ENCODE assay signal across 16 mouse cellular contexts in genomic region chr13:42992306-42992705, GRCm38 (mm10).
DNase-seq lines count a peak whose midpoint lies in the region; ATAC-seq and TF ChIP-seq lines count a peak whose summit lies in the region.
"Had no signal": no experiment of that assay in that cellular context is flagged by ENCODE, and none has a peak within 500 bp of the region (broad histone marks: within the 10 kb centered on the region; RNA-seq: fewer than 3 reads in every experiment).

No protein-coding gene starts in this region.

- no peaks in the 10 kb centered on the region for H3K4me1 ChIP-seq in kidney, adult 2 months (ENCODE audit: control insufficient read depth, insufficient read depth, low read length)
- H3K4me1 ChIP-seq in stomach, postnatal 0 days (replicated peaks; ENCODE audit: control insufficient read depth, insufficient read depth) = no peaks in the 10 kb centered on the region
- H3K4me1 ChIP-seq: embryonic facial prominence, embryonic 12.5 days had no signal

- no peak for ATAC-seq in stomach, postnatal 0 days (ENCODE audit: low FRiP score, low TSS enrichment)
- ATAC-seq: Patski had no signal

- no peak overlapping the region for H3K9ac ChIP-seq in stomach, postnatal 0 days (ENCODE audit: low read length)
- H3K9ac ChIP-seq: embryonic facial prominence, embryonic 12.5 days; heart, embryonic 13.5 days had no signal

- no peak for TF ChIP-seq CTCF in kidney, adult 2 months (conservative IDR thresholded peaks at IDR 0.05; ENCODE audit: insufficient read depth, insufficient read length, low read depth, low read length)
- TF ChIP-seq CTCF in stomach, postnatal 0 days (IDR thresholded peaks at IDR 0.05; ENCODE audit: low read depth) = no peak

- H3K9me3 ChIP-seq in stomach, postnatal 0 days (ENCODE audit: control insufficient read depth, low read length) = no peaks in the 10 kb centered on the region
- H3K9me3 ChIP-seq: embryonic facial prominence, embryonic 12.5 days had no signal

- H3K4me3 ChIP-seq in kidney, adult 2 months (ENCODE audit: insufficient read depth, low read depth, low read length) = no peak overlapping the region
- no peak overlapping the region for H3K4me3 ChIP-seq in stomach, postnatal 0 days (ENCODE audit: low read depth, low read length)
- H3K4me3 ChIP-seq: embryonic facial prominence, embryonic 12.5 days; heart, embryonic 13.5 days had no signal

- H3K27me3 ChIP-seq in kidney, adult 2 months (replicated peaks; ENCODE audit: control insufficient read depth, insufficient read depth, low read length) = no peaks in the 10 kb centered on the region
- no peaks in the 10 kb centered on the region for H3K27me3 ChIP-seq in stomach, postnatal 0 days (ENCODE audit: control insufficient read depth, insufficient read depth, low read length)
- H3K27me3 ChIP-seq: embryonic facial prominence, embryonic 12.5 days; heart, embryonic 13.5 days had no signal

- WGBS in kidney, adult 2 months = 72% methylated on average over 4 of the region's 4 CpGs
- WGBS in stomach, postnatal 0 days = 86% methylated on average over 4 of the region's 4 CpGs

- no peak overlapping the region for H3K4me2 ChIP-seq in stomach, postnatal 0 days (replicated peaks; ENCODE audit: low read depth)
- H3K4me2 ChIP-seq: embryonic facial prominence, embryonic 12.5 days; heart, embryonic 13.5 days had no signal

- TF ChIP-seq EP300 in stomach, postnatal 0 days (optimal IDR thresholded peaks at IDR 0.05) = no peak

- DNase-seq in cerebellum, postnatal 10 days = peak; percentile 32 to 52
- no peak for DNase-seq in cerebellum, postnatal 25 days
- DNase-seq in kidney, adult 2 months = peak; percentile 28
- DNase-seq in kidney, postnatal 4 days = no peak
- peak; percentile 54 to 56 for DNase-seq in right cerebral cortex, postnatal 10 days (ENCODE audit: low spot score in 2 of 2)
- DNase-seq in right cerebral cortex, adult 2 months (ENCODE audit: low spot score in 2 of 2) = no peak
- no peak for DNase-seq in spleen, postnatal 36 days (ENCODE audit: low spot score in 2 of 2)
- DNase-seq in stomach, postnatal 0 days (ENCODE audit: low spot score) = no peak
- DNase-seq: cerebellum, adult 18-20 months; liver; lung, adult 2 months; right cerebral cortex, postnatal 25 days had no signal

- no peak overlapping the region for H3K27ac ChIP-seq in kidney, adult 2 months (ENCODE audit: insufficient read depth, low read depth, low read length)
- H3K27ac ChIP-seq in stomach, postnatal 0 days (replicated peaks) = no peak overlapping the region
- H3K27ac ChIP-seq: embryonic facial prominence, embryonic 12.5 days; heart, embryonic 13.5 days; macrophage had no signal

- no peaks in the 10 kb centered on the region for H3K36me3 ChIP-seq in kidney, adult 2 months (ENCODE audit: control insufficient read depth, insufficient read depth, low read length)
- H3K36me3 ChIP-seq in stomach, postnatal 0 days (ENCODE audit: control insufficient read depth, insufficient read depth, low read length) = no peaks in the 10 kb centered on the region
- H3K36me3 ChIP-seq: embryonic facial prominence, embryonic 12.5 days; heart, embryonic 13.5 days had no signal

- no peak for TF ChIP-seq POLR2A in kidney, adult 2 months (IDR thresholded peaks at IDR 0.05; ENCODE audit: low read depth, low read length)

Comparison
In these comparisons a context has a peak if more than half of its experiments do, and no peak if none do; other contexts are left out.
1. DNase-seq: peak in cerebellum, postnatal 10 days (2 of 2), kidney, adult 2 months (single experiment) and right cerebral cortex, postnatal 10 days (2 of 2); none in cerebellum, postnatal 25 days (0 of 2), kidney, postnatal 4 days (0 of 2), right cerebral cortex, adult 2 months (0 of 2), spleen, postnatal 36 days (0 of 2) and stomach, postnatal 0 days (single experiment).